Mouse (Mus musculus): ENCODE measurements around the gene Mlycd.

DNA sequence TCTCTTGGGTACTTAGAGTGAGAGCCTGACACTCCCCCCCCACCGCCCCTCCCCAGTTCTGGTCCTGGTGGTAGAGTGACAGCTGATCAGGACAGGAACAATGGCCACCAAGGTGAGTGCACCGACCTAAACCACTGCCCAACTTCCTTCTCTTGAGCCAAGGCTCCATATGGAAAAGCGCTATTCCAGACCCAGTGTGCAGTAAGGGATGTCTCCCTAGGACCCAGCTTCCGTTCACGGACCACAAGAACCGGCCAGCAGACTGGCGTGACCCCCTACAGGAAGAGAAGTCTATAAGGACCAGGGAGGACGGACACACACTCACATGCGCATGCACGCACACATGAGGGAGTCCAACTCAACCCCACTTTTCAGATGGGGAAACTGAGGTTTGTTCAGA is 41.7 kb downstream of the Mlycd start:
- TF ChIP-seq POLR2A (IDR thresholded peaks at IDR 0.05; ENCODE audit: borderline replicate concordance, control insufficient read depth, low read depth, low read length), result no peak
- no peak for TF ChIP-seq CTCF (IDR thresholded peaks at IDR 0.05; ENCODE audit: control insufficient read depth, insufficient read depth, low read length)
